Mouse (Mus musculus): ENCODE data around the gene Vmn2r19.
"Not testable (repeated sequence)": the region's sequence is repeated elsewhere in the genome, so short reads cannot be mapped to it uniquely, and the experiment has no call there.

The Vmn2r19 gene

GRCm38 (mm10) chr6:123308033-123308432, at the start of gene Vmn2r19:
TSS of gene Vmn2r19 (plus strand) at chr6:123308333.
- no peak for DNase-seq (ENCODE audit: low read depth, low spot score)

DNA sequence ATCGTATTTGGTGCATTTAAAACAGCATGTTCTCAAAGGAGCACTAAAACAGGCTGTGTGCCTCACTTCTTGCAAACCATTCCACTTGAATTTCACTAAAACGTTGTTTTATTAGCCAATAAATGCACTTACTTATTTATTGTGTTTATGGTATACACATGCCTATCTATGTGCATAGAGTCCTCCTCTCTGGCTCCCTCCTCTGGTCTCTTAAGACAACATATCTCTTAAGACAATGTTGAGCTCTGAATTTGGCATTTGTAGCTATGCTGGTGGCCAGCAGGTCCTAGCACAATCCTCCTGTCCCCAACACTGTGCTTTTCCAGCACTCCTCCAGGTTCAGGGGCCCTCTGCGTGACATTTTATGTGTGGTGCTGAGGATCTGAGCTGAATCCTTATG, 49.2 kb upstream of the Vmn2r19 start:
- no peak for DNase-seq (ENCODE audit: low read depth, low spot score)

DNA sequence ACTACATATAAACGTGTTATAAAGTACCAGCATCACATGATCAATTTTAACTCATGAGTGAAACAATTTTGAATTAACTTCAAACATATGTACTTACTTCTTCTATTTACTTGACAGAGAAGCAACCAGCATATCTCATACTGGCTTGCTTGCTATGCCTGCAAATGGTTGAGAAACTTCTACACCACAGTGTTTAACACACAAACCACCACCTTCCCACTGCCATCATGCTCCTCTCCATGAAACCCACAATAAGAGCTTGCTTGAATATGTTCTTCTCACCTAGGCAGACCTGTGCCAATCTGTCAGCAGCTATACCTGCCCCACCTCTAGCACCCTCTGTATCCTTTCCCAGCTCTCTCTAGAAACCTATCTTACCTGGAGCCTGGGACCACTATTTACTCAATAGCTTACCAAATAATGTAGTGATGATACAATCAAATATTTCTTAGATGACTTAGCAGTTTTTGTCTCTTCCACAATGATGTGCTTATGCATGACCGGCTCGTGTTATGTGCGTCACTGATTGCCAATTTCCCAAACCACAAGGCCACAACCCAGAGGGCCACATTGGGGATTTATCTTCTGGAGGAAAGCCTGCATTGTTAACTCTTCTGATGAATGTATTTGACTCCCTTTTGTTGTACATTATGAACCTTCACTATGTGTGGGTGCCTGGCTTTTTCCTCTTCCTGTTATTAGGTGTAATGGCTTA, 48.1 kb upstream of the Vmn2r19 start:
- DNase-seq (ENCODE audit: low read depth, low spot score), result no peak

DNA sequence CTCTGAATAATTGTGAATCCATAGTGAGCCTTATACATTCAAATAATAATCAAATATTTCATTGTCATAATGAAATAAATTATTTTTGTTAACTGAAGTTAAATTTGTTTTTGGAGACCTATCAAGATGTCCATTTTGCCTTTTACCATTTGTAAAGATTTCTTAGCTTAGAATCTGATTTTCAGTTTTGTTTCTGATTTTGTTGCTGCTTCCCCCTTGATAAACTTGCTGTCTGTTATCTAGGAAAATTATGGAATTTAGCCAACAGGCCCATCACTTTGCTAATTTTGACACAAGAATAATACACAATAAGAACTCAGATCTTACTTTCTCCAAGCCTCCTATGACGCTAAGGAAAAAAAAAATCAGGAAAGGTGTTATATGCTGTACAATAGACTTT, 47.3 kb upstream of the Vmn2r19 start:
- DNase-seq (ENCODE audit: low read depth, low spot score), result no peak

DNA sequence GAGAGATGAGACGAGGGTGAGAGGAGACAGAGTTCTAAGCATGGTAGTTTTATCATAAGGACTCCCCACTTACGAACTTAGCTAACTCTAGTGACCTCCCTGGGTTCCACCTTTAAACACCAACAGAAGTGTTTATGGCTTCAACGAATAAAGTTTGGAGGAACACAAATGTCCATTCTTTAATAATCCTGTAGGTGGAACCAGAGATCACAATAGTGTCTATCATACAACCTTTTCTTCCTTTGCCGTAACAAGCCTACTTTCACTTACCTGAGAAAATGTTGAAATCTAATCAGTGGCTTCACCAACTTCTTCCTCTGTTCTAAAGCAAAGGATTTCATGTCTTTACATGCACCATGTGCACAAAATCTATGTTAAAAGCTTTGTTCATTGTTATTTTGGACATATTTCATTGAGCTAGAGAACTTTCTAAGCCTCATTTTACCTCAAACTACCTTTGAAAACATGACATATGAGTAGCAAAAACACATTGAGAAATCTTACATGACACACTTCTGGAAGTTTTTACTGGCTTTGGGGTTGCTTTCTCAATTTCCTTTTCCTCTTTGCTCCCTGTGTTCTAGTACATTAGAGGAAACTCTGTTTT, 46.5 kb upstream of the Vmn2r19 start, which contains the start of gene Clec4d:
Gene Clec4d (plus strand): TSS at position 557 of the 607 bp plus-strand sequence.
- no peak for DNase-seq (ENCODE audit: low read depth, low spot score)

GRCm38 (mm10) chr6:123264194-123264593, 43.9 kb upstream of the Vmn2r19 start:
- DNase-seq (ENCODE audit: low read depth, low spot score), result no peak

- DNase-seq (ENCODE audit: low read depth, low spot score), result no peak
These were observed 42.3 kb upstream of the Vmn2r19 start for GRCm38 (mm10) chr6:123265809-123266208.

DNA sequence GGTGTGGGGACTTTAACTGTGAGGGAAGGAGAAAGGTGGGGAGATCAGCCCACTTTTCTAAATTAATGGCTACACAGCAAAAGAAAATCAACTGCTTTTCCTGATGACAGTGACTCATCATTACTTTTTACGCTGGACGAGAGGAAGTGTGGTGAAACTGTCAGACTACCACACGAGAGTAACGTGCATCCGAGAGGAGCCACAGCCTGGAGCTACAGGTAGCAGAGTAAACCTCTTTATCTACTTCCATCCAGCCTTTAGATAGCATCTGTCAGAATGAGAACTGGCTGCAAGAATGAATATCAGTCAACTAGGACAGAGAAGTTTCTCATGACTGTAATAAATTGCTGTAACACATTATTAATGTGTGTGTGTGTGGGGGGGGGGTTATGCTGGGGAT, 41.2 kb upstream of the Vmn2r19 start:
- DNase-seq (ENCODE audit: low read depth, low spot score), result no peak

GRCm38 (mm10) chr6:123279443-123279842, 28.7 kb upstream of the Vmn2r19 start:
- no peak for DNase-seq (ENCODE audit: low read depth, low spot score)

GRCm38 (mm10) chr6:123286311-123286710, 21.8 kb upstream of the Vmn2r19 start:
- no peak for DNase-seq (ENCODE audit: low read depth, low spot score)

GRCm38 (mm10) chr6:123288931-123289330, 19.2 kb upstream of the Vmn2r19 start:
- no peak for DNase-seq (ENCODE audit: low read depth, low spot score)

DNA sequence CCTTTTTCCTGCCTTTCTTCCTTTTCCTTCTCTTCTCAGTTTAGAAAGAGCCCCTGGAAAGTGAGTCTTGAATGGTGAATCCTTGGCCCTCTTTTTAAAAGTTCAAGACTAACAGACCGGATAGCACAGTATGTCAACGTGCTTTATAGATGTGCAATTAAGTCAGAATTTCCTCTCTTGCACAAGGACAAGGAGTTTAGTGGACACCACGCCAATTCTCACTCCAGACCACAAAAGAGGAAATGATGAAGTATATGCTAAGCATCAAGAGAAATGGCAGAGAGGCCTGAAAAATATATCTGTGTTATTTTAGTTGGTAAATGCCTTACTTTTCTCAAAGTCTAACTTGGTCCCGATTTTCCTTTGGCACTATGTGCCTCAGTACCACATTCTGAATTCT, 18.4 kb upstream of the Vmn2r19 start, which contains the start of gene Clec4e:
Gene Clec4e (minus strand): TSS at position 118 of the 400 bp plus-strand sequence.
- DNase-seq (ENCODE audit: low read depth, low spot score), result no peak

DNA sequence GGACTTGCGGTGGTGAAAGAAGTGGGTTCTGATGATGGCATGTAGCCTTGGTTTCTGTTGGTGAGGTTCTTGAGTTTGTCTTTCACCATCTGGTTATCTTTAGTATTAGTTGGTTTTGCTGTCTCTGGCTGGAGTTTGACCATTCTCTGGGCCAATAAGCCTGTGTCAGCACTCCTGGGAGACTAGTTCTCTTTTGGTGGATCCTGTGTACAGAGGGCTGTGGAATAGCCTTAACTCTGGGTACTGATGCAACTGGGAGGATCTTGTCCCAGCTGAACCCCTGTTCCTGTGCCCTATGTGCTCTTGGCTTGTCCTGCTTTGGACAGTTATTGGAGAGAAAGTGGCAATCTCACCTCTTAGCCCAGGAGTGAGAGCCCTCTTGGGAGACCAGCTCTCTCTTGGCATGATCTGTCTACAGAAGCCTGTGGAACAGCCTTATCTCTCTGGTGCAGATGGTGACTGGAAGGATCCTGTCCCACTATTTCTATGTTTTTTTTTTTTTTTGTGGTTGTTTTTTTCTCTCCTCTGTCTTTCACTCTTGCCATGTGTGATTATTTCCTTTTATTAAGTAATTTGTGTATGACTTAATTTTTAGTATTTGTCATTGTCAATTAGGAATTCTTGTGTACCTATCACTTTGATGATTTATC, 15.3 kb upstream of the Vmn2r19 start:
- no peak for DNase-seq (ENCODE audit: low read depth, low spot score)

DNA sequence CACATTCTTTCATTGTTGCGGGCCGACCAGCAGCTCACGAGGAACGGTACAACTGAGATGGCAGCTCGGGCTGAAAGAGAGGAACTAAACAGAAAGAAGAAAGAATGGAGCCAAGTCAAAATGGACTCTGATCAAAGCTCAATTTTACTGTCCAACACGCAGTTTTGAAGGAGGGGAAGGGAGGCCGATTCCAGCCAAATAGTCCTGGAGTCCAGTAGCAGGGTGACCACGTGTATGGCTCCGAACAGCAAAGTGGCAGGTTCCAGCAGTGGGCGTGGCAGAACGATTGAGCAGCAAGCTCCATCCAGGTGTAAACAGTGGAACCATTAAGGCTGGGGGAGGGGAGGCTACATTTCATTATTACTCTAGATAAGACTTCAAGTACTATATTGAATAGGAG, 14.6 kb upstream of the Vmn2r19 start:
- not testable (repeated sequence) for DNase-seq (ENCODE audit: low read depth, low spot score)

GRCm38 (mm10) chr6:123296687-123297086, 11.4 kb upstream of the Vmn2r19 start:
- no peak for DNase-seq (ENCODE audit: low read depth, low spot score)

GRCm38 (mm10) chr6:123306315-123306714, 1.8 kb upstream of the Vmn2r19 start:
- not testable (repeated sequence) for DNase-seq (ENCODE audit: low read depth, low spot score)

DNA sequence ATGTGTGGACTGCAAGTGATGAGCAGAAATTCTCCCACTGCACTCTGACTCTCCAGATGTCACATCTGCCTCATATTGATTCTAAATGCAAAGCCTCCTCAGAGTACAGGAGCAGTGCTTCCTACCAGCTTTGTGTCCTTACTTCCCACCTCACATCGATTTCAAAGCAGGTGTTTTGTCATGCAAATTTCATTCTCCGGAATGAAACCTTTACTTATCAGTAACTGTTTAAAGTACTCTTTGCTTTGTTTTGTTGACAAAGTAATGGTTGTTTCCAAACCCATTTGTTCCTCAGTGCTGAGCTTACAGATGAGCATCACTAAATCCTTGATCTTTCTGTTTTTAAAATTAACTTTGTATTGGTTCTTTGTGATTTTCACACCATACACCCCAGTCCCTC, 24.4 kb downstream of the Vmn2r19 start:
- DNase-seq (ENCODE audit: low read depth, low spot score), result no peak

GRCm38 (mm10) chr6:123340093-123340492, 32.0 kb downstream of the Vmn2r19 start:
- DNase-seq (ENCODE audit: low read depth, low spot score), result peak; percentile 4

DNA sequence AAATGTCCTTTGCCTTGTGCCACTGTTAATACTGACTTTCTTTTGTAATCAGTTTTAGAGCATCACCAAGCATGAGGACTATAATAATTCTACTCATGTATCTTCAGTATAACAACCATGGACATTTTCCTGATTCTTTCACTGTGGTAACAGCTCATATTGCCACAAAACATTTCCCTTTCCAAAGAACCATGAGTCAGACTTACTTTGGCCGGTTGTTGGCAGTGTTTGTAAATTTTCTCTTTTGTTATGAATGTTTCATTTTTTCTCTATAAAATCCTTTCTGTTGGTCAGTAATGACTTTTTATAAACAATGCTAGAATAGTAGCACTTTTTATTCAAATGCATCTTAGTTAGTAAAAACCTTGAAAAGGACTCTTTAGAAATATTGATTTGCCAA, 38.0 kb downstream of the Vmn2r19 start:
- no peak for DNase-seq (ENCODE audit: low read depth, low spot score)
